Mouse (Mus musculus) MN1 (cell line): ENCODE data around the gene Mtmr2.
"Not testable (repeated sequence)": the region's sequence is repeated elsewhere in the genome, so short reads cannot be mapped to it uniquely, and the experiment has no call there.

ENCODE experiments used
- DNase-seq: peaks from one replicate; pipeline ENCODE4 v3.0.0-alpha.2; 2016; ENCODE audit warnings: low spot score

The Mtmr2 gene

GRCm38 (mm10) chr9:13748404-13748797 is at the start of gene Mtmr2:
Gene Mtmr2, plus strand, starts transcription at chr9:13748410.
- DNase-seq = peak; percentile 12

GRCm38 (mm10) chr9:13699061-13699780 is 49.0 kb upstream of the Mtmr2 start:
- DNase-seq = no peak

GRCm38 (mm10) chr9:13699781-13700116 is 48.5 kb upstream of the Mtmr2 start:
- DNase-seq = no peak

- no peak for DNase-seq
Observed at GRCm38 (mm10) chr9:13701773-13702172, 46.4 kb upstream of the Mtmr2 start.

- DNase-seq = no peak
Observed at GRCm38 (mm10) chr9:13703100-13703499, 45.1 kb upstream of the Mtmr2 start.

- DNase-seq = no peak
Observed at GRCm38 (mm10) chr9:13704917-13705316, 43.3 kb upstream of the Mtmr2 start.

DNA sequence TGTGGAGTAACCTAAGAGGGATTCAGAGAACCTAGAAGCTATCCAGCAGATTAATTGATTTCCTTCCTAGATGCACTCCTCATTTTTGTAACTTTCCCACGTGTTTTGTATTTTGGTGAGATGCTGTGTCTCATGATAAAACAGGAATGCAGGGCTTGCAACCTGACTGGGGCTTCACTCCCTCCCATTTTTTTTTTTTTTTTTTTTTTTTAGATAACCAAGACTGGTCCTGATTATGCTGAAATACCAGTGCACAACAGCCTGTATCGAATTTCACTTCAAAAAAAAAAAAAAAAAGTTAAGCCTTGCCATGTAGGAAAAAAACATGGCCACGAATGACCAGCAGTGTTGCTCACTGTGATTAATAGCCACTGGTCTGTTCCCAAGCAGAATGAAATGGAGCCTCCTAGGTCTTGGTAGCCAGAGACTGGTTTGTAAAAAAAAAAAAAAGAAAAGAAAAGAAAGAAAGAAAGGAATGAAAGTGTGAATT is 41.1 kb upstream of the Mtmr2 start:
- no peak for DNase-seq

DNA sequence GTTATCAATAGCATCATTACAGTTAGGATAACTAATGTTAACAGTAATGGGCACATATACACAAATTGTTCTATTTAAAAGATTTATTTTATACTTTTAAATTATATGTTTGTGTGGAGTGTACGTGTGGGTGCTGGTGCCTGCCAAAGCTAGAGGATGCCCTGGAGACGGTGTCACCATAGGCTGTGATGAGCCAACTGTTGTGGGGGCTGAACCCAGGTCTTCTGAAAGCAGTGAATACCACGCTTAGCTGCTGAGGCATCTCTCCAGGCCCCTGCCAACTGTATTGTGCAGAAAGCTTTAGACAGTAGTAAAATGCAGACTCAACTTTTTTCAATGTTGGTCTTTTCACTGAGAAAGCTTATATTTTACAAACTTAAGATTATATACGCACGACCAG is 38.8 kb upstream of the Mtmr2 start:
- DNase-seq = no peak

DNA sequence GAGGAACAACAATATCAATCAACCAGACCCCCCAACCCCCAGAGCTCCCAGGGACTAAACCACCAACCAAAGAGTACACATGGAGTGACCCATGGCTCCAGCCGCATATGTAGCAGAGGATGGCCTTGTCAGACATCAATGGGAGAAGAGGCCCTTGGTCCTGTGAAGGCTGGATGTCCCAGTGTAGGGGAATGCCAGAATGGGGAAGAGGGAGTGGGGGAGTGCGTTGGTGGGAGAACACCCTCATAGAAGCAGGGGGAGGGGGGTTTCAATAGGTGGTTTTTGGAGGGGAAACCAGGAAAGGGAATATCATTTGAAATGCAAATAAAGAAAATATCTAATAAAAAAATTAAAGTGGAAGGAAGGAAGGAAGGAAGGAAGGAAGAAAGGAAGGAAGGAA is 32.3 kb upstream of the Mtmr2 start:
- not testable (repeated sequence) for DNase-seq

- DNase-seq = peak; percentile 77
Observed at GRCm38 (mm10) chr9:13716316-13717099, 31.7 kb upstream of the Mtmr2 start.

GRCm38 (mm10) chr9:13748798-13749674 is 826 bp downstream of the Mtmr2 start:
- DNase-seq = peak; percentile 93

DNA sequence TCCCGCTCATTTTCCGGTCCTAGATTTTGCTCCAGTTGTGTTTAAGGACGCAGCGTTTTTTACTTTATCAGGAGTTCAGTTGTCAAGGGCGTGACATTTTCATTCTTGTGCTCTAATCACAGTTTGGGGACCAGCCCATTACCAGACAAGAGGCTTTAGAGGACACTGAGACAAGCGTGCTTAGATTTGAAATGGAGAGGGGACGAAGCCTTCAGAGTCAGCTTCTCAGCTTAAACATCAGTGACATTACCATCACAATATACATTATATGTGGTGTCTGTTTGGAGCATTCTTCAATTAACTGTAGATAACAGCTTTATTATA is 1.4 kb downstream of the Mtmr2 start:
- DNase-seq = peak; percentile 7

GRCm38 (mm10) chr9:13752543-13752942 is 4.3 kb downstream of the Mtmr2 start:
- DNase-seq = peak; percentile 72

DNA sequence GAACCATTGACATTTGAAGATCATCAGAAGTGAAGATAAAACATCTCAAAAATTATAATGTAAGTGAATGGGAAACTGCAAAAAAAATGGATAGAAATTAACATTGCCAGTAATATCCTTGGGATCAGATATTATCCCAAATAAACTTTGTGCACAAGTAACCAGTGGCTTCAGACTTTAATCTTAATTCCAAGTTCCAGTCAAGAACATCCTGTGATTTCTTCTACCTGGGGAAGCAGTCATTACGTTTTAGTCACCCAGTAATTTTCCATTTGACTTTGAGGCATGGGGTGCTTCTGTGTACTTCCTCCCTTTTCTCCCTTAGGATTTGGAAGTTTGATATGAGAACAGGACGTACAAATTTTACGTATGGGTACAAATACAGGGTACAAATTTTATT is 12.2 kb downstream of the Mtmr2 start:
- no peak for DNase-seq

DNA sequence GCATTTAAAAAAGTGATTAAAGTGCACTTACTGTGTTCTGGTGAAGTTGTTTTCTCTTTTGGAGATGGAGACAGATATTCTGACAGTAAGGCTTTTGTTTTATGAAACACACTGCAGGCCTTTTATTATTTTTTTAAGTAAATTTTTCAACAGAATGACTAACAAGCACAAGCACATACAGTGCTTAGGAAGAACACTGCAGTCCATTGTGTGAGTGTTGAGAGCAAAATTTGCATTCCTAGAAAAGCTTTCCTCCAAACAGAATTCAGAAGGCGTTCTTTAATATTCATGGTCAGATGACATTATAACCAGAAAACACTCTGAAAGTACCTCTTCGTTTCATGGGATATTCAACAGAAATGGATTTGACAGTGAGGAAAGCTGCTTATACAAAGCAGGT is 17.4 kb downstream of the Mtmr2 start:
- no peak for DNase-seq

- DNase-seq = no peak
Observed at GRCm38 (mm10) chr9:13766570-13766969, 18.4 kb downstream of the Mtmr2 start.

- DNase-seq = no peak
Observed at GRCm38 (mm10) chr9:13774732-13775131, 26.5 kb downstream of the Mtmr2 start.

- DNase-seq = no peak
Observed at GRCm38 (mm10) chr9:13781985-13782384, 33.8 kb downstream of the Mtmr2 start.

DNA sequence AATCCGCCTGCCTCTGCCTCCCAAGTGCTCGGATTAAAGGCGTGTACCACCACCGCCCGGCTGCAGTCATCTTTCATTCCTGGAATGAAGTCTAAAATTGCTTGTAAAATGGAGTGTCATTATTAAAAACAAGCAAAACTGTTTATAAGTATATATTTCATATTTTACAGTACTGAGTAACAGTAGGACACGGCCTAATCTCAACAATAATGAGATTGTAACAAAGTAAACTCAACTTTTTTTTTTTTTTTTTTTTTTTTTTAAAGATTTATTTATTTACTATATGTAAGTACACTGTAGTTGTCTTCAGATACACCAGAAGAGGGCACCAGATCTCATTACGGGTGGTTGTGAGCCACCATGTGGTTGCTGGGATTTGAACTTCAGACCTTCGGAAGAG is 42.7 kb downstream of the Mtmr2 start:
- not testable (repeated sequence) for DNase-seq

GRCm38 (mm10) chr9:13794302-13794701 is 46.1 kb downstream of the Mtmr2 start:
- DNase-seq = no peak

DNA sequence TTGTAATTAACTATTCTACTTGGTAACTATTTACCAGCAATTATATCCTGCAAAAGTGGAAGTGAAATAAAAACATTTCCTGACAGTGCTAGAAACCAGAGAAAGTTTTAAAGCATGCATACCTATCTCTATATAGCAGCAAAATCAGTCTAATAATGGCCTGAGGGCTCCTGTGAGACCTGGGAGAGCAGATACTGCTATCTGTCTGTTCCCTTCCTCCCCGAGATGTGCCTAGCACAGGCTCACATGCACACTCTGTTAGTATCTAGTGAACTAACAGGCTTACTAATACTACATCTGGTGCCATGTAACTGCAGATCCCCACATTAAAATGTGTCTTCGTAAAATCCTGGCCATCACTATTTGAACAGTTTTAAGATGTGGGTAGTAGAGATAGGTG is 46.5 kb downstream of the Mtmr2 start:
- DNase-seq = no peak

GRCm38 (mm10) chr9:13804480-13804879 is 56.3 kb downstream of the Mtmr2 start:
- no peak for DNase-seq

DNA sequence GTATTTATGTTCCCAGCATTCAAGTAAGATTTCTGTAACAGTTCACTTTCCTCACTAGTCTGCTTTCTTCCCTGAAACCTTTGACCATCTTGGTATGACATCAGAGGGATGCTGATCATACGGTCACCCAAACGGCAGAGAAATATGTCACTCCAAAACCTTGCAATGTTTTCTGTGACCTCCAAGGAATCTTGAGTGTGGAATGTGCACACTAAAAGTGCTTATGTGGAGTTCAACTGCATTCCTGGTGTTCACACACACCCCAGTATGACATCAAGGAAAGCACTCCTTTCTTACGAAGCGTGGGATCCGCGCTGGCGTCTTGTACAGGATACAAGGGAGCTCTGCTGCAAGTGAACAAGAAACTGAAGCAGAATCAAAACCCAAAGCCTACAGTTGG is 58.6 kb downstream of the Mtmr2 start:
- no peak for DNase-seq
